Mouse (Mus musculus): ENCODE results near the gene Olfr153. TPM values are rescaled to one million over a fixed set of nuclear protein-coding genes. Genes with fewer than 3 reads are reported as not detected.
A peak's percentile ranks its signal among the peaks of the same experiment; 100 is the strongest.
"Not testable (repeated sequence)": the region's sequence is repeated elsewhere in the genome, so short reads cannot be mapped to it uniquely, and the experiment has no call there.

Gene Olfr153
- polyA plus RNA-seq (2015; fragmentation: Nextera tagmentation; extraction: Ambion mirVana), result not detected in 2 replicates

DNA sequence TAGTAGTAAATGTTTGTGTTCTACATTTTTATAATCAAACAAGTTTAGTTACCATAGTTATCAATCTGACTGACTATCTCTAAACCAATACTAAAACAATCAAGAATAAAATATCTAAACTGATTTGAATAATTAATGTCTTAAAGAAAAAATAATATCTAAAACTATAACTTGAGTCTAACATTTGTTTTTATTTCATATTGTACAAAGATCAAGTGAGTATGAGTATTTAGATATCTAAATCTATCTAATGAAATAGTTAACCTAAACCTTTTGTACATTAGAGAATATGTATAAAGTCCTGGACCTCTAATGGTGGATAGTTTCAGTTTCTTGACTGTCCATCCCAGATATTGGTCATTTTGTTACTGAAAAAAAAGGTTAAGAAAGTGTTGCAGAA, at the start of gene Olfr153:
TSS of gene Olfr153 (plus strand) at position 301 of the 400 bp plus-strand sequence.
- Histone ChIP-seq H3K36me3 (no peaks in the 10 kb centered on the region), H3K4me2 (no peak within 1 kb of the TSS), H3K27me3 (replicated peaks) (no peaks in the 10 kb centered on the region), H3K9me3 (no peaks in the 10 kb centered on the region; the same call in 1 of the 2 replicates), H3K9ac (no peak within 1 kb of the TSS), H3K4me3 (replicated peaks) (no peak within 1 kb of the TSS), H3K4me1 (no peaks in the 10 kb centered on the region), H3K27ac (no peak within 1 kb of the TSS)
- ATAC-seq (ENCODE audit: insufficient read depth, low FRiP score, low read depth), result no peak

DNA sequence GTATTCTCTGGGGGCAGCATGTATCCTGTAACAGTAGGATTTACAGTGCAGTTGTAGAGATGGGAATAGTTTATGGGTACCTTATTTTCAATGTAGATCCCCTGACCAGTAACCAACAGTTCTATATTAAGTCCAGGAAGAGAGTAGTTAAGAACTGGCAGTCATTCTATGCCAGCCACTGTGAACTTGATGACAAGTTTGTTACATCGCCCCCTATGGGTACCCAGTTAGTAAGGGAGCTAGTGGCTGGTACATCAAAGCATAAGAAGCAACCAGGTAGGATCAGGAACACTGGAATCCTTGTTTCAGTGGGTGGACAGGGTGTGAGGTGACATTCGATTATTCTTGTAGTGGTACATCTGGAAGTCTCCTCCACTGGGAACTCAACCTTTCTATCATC, 49.3 kb upstream of the Olfr153 start:
- Histone ChIP-seq H3K4me3 (replicated peaks) (no peak overlapping the region), H3K9ac (no peak overlapping the region), H3K4me2 (no peak overlapping the region), H3K4me1 (no peaks in the 10 kb centered on the region), H3K9me3 (no peaks in the 10 kb centered on the region), H3K27ac (no peak overlapping the region), H3K27me3 (replicated peaks) (no peaks in the 10 kb centered on the region), H3K36me3 (no peaks in the 10 kb centered on the region)
- WGBS, result 84% methylated on average over 2 of the region's 2 CpGs
- ATAC-seq (ENCODE audit: insufficient read depth, low FRiP score, low read depth), result no peak

DNA sequence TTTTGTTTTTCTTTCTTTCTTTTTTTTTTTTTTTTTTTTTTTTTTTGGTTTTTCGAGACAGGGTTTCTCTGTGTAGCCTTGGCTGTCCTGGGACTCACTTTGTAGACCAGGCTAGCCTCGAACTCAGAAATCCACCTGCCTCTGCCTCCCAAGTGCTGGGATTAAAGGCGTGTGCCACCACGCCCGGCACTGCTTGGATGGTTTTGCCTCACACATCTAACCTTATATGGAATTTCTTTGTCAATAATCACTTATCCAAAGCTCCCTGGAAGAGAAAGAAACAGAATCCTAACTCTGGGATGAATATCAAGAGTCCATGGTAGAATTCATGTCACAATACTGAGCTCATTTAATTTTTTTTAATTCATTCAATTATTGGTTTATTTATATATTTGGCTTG, 34.6 kb upstream of the Olfr153 start, which contains the start of gene Pramel7:
TSS of gene Pramel7 (minus strand) at position 101 of the 400 bp plus-strand sequence.
- not testable (repeated sequence) for H3K9ac ChIP-seq; H3K36me3 ChIP-seq; H3K4me1 ChIP-seq; H3K27ac ChIP-seq; H3K27me3 ChIP-seq (replicated peaks); H3K4me3 ChIP-seq (replicated peaks); H3K9me3 ChIP-seq; H3K4me2 ChIP-seq; ATAC-seq (ENCODE audit: insufficient read depth, low FRiP score, low read depth)
- WGBS, result 81% methylated on average over 4 of the region's 5 CpGs

DNA sequence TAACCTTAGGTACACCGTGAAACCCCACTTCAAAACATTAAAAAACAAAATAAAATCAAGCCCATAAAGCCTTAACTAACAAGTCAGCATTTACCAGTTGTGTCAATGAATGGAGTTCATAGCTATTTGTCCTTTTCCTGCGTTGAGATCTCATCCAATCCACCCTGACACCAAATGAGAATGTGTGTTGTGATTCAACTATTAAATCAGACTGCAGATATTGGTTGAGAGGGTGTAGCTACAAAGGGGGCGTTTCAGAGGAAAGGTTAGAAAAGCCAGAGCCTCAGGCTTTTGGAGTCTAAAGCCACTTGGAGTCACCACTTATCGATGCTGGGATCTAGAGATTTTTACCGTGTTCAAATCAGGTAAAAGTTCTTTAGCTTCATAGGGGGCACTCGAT, 25.3 kb upstream of the Olfr153 start, which contains the start of gene Pramel6:
TSS of gene Pramel6 (plus strand) at position 301 of the 400 bp plus-strand sequence.
- 89% methylated on average over 6 of the region's 6 CpGs for WGBS
- no peaks in the 10 kb centered on the region for H3K4me1 ChIP-seq
- H3K27ac ChIP-seq, result no peak within 1 kb of the TSS
- no peaks in the 10 kb centered on the region for H3K9me3 ChIP-seq
- no peak within 1 kb of the TSS for H3K4me2 ChIP-seq
- H3K9ac ChIP-seq, result no peak within 1 kb of the TSS
- H3K36me3 ChIP-seq, result no peaks in the 10 kb centered on the region
- no peak within 1 kb of the TSS for H3K4me3 ChIP-seq (replicated peaks)
- no peak for ATAC-seq (ENCODE audit: insufficient read depth, low FRiP score, low read depth)
- no peaks in the 10 kb centered on the region for H3K27me3 ChIP-seq (replicated peaks)

DNA sequence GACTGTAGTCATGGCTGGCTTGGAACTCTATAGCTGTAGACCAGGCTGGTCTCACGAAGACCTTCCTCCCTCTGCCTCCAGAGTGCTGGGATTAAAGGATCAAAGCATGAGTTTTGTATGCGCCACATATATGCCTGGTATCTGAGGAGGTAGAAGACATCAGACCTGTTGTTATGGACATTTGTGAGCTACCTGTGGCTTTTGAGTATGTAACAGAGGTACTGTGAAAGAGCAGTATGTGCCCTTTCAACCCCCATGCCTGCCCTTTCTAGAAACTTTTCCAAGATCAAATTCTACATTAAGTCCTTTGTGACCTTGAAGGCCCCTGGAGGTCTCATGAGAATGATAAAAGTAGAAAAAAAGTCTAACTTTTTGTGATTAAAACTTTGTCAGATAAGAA, 16.6 kb upstream of the Olfr153 start:
- no peak for ATAC-seq (ENCODE audit: insufficient read depth, low FRiP score, low read depth)
- Histone ChIP-seq H3K4me3 (replicated peaks) (no peak overlapping the region), H3K4me1 (no peaks in the 10 kb centered on the region), H3K36me3 (no peaks in the 10 kb centered on the region), H3K4me2 (no peak overlapping the region), H3K9ac (no peak overlapping the region), H3K27ac (no peak overlapping the region), H3K9me3 (no peaks in the 10 kb centered on the region), H3K27me3 (replicated peaks) (no peaks in the 10 kb centered on the region)
- 89% methylated on average over 2 of the region's 2 CpGs for WGBS

DNA sequence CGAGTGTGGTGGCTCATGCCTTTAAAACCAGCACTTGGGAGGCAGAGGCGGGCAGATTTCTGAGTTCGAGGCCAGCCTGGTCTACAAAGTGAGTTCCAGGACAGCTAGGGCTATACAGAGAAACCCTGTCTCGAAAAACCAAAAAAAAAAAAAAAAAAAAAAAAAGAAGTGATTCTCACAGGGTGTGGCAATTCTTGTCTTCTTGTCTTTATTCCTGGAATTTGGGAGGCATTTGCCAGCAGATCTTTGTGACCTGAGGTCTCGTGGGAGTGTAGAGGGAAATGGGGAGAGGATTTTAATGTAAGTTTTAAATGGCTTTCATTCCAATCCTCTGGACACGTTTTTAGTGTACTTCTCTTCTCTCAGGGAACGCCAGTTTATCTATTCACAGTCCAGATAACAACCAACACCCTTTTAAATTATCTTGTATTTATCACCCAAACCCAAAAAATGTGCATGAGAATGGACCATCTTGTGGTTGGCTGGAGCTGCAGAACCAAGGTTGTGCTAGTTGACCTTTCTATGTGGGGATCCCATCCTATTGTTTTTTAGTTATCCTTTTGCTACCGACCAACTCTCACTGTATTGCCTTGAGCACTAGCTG, 16.0 kb upstream of the Olfr153 start:
- no peak overlapping the region for H3K4me2 ChIP-seq
- ATAC-seq (ENCODE audit: insufficient read depth, low FRiP score, low read depth), result no peak
- 71% methylated on average over 8 of the region's 8 CpGs for WGBS

DNA sequence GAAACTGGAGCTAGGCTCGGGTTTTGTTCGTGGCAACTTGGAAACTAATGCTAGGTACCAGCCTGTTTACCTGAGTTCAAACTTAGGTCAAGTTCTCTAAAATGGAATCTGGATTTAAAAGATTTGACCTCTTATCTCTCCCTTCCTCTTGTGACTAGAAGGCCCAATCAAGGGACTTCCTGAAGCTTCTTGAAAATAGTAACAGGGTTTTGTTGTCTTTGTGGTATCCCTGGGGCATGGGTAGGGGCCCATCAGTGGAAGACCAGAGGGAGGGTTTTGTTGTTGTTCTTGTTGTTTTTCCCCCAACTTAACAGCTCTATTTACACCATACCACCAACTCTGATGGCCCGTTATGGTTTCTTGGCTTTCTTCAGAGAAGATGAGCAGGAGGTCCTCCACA, 15.0 kb upstream of the Olfr153 start:
- Histone ChIP-seq H3K27me3 (replicated peaks) (no peaks in the 10 kb centered on the region), H3K4me2 (no peak overlapping the region), H3K4me3 (replicated peaks) (no peak overlapping the region), H3K36me3 (no peaks in the 10 kb centered on the region), H3K9ac (no peak overlapping the region), H3K4me1 (no peaks in the 10 kb centered on the region), H3K27ac (no peak overlapping the region), H3K9me3 (no peaks in the 10 kb centered on the region)
- ATAC-seq (ENCODE audit: insufficient read depth, low FRiP score, low read depth), result no peak
- 91% methylated on average over 3 of the region's 3 CpGs for WGBS

More for the DNA sequence above, 16.0 kb upstream of the Olfr153 start:
- H3K4me3 ChIP-seq (replicated peaks), result no peak overlapping the region
- H3K36me3 ChIP-seq, result no peaks in the 10 kb centered on the region
- H3K27ac ChIP-seq, result no peak overlapping the region
- H3K9ac ChIP-seq, result no peak overlapping the region
- no peaks in the 10 kb centered on the region for H3K27me3 ChIP-seq (replicated peaks)
- no peaks in the 10 kb centered on the region for H3K9me3 ChIP-seq
- no peaks in the 10 kb centered on the region for H3K4me1 ChIP-seq

DNA sequence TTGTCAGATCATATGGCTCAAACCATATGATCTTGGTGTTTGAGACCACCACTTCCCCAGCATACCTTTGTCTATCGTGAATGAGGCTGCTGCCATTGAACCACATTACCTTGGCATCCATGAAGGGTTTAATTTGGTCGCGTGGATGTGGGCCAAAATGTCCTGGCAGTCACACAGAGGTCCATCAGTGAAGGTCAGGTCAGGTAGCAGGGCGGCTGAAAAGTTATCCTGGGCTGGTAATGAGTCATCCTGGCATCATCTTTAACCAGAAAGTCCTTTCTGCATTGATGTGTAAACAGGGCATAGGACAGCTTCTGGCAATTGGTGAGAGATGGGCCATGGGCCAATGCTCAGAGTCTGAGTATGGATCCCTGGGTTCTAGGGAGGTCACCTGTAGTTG, 10.9 kb upstream of the Olfr153 start:
- ATAC-seq (ENCODE audit: insufficient read depth, low FRiP score, low read depth), result no peak
- WGBS, result 82% methylated on average over 4 of the region's 4 CpGs
- H3K9ac ChIP-seq, result no peak overlapping the region

DNA sequence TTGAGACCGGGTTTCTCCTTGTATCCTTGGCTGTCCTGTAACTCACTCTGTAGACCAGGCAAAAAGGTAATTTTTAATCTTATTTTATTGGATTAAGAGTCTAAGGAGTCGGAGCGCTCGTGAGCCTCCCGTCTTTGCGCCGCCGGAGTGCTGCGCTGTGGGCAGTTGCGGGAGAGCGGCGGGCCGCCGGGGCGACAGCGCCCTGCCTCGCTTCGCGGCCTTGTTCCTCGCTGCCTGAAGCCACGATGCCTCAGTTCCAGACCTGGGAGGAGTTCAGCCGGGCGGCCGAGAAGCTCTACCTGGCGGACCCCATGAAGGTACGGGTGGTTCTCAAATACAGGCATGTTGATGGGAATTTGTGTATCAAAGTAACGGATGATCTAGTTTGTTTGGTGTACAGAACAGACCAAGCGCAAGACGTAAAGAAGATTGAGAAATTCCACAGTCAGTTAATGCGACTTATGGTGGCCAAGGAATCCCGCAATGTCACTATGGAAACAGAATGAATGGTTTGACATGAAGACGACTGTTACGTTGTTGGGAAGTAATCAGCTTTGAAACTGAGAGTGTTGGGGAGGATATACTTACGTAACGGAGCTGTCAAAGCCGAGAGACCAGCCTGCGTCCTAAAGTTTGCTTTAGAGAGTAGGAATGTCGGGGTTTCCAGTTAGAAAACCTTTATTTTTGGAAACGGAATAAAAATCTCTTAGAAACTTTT, 5.5 kb upstream of the Olfr153 start:
- H3K27me3 ChIP-seq (replicated peaks); ATAC-seq (ENCODE audit: insufficient read depth, low FRiP score, low read depth); H3K4me1 ChIP-seq; H3K9ac ChIP-seq; H3K36me3 ChIP-seq; H3K9me3 ChIP-seq; H3K4me3 ChIP-seq (replicated peaks); H3K27ac ChIP-seq: not testable (repeated sequence)
- H3K4me2 ChIP-seq, result peak overlapping the region; percentile 37
- 27% methylated on average over 39 of the region's 39 CpGs for WGBS

More for the DNA sequence above, 10.9 kb upstream of the Olfr153 start:
- no peaks in the 10 kb centered on the region for H3K4me1 ChIP-seq
- no peaks in the 10 kb centered on the region for H3K9me3 ChIP-seq
- H3K27ac ChIP-seq, result no peak overlapping the region
- H3K4me2 ChIP-seq, result no peak overlapping the region
- H3K4me3 ChIP-seq (replicated peaks), result no peak overlapping the region
- H3K27me3 ChIP-seq (replicated peaks), result no peaks in the 10 kb centered on the region
- no peaks in the 10 kb centered on the region for H3K36me3 ChIP-seq

DNA sequence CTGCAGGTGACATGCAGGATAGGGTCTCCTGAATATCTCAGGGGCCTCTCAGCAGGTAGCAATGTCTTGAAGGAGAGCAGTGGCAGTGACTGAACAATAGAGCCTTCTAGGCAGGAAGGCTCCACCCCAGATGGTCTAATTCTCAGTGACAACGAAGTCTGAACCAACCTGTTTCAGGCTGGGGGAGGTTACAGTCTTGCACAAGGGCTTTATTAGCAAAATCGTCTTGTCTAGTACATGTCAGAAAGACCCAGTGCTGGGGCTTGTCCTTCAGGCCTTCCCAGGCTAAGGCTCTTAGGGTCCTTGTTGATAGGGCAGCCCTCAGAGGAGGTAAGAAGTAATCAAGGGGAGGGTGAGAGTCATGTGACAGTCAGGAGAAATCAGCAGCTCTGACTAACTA, 3.2 kb downstream of the Olfr153 start:
- no peaks in the 10 kb centered on the region for H3K4me1 ChIP-seq
- H3K27ac ChIP-seq, result no peak overlapping the region
- no peak overlapping the region for H3K9ac ChIP-seq
- ATAC-seq (ENCODE audit: insufficient read depth, low FRiP score, low read depth), result no peak
- H3K4me2 ChIP-seq, result no peak overlapping the region
- no peaks in the 10 kb centered on the region for H3K27me3 ChIP-seq (replicated peaks)
- WGBS, result 61% methylated on average over 2 of the region's 2 CpGs
- no peaks in the 10 kb centered on the region for H3K9me3 ChIP-seq
- H3K4me3 ChIP-seq (replicated peaks), result no peak overlapping the region
- no peaks in the 10 kb centered on the region for H3K36me3 ChIP-seq

DNA sequence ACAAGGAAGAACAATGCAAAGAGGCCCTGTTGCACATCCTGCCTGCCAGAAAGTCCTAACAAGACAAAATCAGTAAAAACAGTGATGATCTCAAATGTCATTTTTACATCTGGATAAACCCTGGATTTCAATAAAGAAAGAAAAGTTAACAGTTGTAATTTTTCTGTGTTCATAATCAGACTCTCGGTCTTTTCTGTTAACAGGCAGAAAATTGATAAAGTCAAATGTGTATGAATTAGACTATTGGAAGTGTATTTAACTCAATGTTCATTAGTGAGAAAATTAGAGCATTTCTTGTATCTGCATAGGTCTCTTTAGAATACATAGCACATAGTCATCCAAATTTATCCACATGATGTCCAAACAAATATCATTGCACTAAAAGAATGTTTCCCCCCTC, 13.8 kb downstream of the Olfr153 start, which contains the start of gene Olfr1128:
TSS of gene Olfr1128 (minus strand) at position 101 of the 400 bp plus-strand sequence.
- Histone ChIP-seq H3K4me2 (no peak within 1 kb of the TSS), H3K4me1 (no peaks in the 10 kb centered on the region), H3K9me3 (no peaks in the 10 kb centered on the region), H3K27me3 (replicated peaks) (no peaks in the 10 kb centered on the region), H3K4me3 (replicated peaks) (no peak within 1 kb of the TSS), H3K27ac (no peak within 1 kb of the TSS), H3K36me3 (no peaks in the 10 kb centered on the region), H3K9ac (no peak within 1 kb of the TSS)
- 85% methylated on average over 1 of the region's 1 CpGs for WGBS
- no peak for ATAC-seq (ENCODE audit: insufficient read depth, low FRiP score, low read depth)

DNA sequence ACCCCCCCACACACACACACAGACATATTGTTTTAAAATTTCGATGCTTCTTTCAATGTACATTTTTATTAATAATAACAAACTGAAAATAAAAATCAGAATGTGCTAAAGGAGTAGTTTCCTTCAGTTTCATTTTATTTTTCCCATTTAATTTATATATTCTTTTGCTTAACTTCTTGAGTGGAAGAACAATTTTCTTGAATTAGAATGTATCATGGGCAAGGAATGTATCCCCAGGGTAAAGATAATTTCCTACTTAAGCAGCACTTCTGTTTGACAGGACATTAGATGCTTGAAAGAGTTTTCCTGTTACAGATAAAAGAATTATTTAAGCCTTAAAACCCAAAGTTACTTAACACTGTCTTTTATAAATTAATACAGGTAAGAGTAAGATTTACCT, 42.0 kb downstream of the Olfr153 start, which contains the start of gene Olfr1129:
TSS of gene Olfr1129 (plus strand) at position 301 of the 400 bp plus-strand sequence.
- WGBS, result 80% methylated on average over 1 of the region's 1 CpGs
- not testable (repeated sequence) for H3K27ac ChIP-seq; H3K27me3 ChIP-seq (replicated peaks); H3K4me2 ChIP-seq; H3K9ac ChIP-seq; H3K4me1 ChIP-seq; H3K36me3 ChIP-seq; ATAC-seq (ENCODE audit: insufficient read depth, low FRiP score, low read depth); H3K9me3 ChIP-seq; H3K4me3 ChIP-seq (replicated peaks)
